Mouse (Mus musculus): ENCODE data around the gene Cend1. TPM values are rescaled to one million over a fixed set of nuclear protein-coding genes. Genes with fewer than 3 reads are reported as not detected.
"Not testable (repeated sequence)": the region's sequence is repeated elsewhere in the genome, so short reads cannot be mapped to it uniquely, and the experiment has no call there.

Gene Cend1
- total RNA-seq, 2 experiments from 2014 or later: not detected

- peak; percentile 74 for ATAC-seq (replicated peaks; ENCODE audit: low FRiP score, low TSS enrichment, poor library complexity, severe bottlenecking)
These were observed 18.1 kb upstream of the Cend1 start, which contains the start of gene Rplp2 for GRCm38 (mm10) chr7:141447110-141447991. Rplp2 (plus strand) TSS chr7:141447370.

DNA sequence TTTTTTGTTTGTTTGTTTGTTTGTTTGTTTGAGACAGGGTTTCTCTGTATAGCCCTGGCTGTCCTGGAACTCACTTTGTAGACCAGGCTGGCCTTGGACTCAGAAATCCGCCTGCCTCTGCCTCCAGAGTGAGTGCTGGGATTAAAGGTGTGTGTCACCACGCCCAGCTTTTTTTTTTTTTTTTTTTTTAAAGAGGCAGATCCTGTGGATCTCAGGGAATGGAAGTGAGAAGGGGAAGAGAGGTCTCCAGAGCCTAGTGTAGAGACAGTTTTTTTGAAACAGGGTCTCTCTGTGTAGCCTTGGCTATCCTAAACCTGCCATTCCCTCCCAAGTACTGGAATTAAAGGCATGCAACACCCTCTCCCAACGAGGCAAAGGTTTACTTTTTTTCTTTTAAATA is 17.1 kb upstream of the Cend1 start:
- ATAC-seq (replicated peaks; ENCODE audit: low FRiP score, low TSS enrichment, poor library complexity, severe bottlenecking): not testable (repeated sequence)

GRCm38 (mm10) chr7:141443828-141444237 is 14.5 kb upstream of the Cend1 start, which contains the start of gene Pidd1:
Pidd1 (minus strand) TSS chr7:141444025.
- peak; percentile 60 for ATAC-seq (replicated peaks; ENCODE audit: low FRiP score, low TSS enrichment, poor library complexity, severe bottlenecking)

DNA sequence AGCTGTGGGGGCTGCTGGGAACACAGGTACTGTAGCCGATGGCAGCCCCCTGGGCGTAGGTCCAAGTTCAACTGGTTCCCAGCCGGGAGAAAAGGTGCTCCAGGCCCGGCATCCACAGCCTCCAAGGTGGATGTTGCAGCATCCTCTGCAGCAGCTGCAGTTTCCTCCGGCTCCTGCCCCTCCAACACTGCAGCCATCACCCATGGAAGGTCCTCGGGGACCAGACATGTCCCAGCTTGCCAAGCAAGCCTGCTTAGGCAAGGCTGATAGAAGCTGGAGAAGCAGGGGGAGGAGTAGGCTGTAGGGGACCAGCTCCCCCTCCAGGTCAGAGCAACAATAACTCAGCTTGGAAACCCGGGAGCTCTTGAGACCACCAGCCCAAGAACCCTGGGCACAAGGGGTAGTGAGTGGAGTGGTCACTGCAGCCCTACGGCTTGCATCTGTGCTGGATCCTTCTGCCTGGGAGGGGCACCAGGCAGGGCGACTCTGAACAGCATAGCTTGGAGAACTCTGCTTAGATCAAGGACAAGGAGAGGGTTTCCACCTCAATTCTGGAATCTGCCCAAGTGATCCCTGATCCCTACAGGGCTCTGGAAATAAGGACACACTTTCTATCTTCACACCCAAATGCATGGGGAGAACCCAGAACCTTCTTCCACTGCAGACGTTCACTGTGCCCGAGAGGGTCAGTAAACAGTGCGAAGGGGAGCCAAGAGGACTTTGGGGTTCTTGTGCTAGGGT is 14.0 kb upstream of the Cend1 start:
- peak; percentile 48 for ATAC-seq (replicated peaks; ENCODE audit: low FRiP score, low TSS enrichment, poor library complexity, severe bottlenecking)

DNA sequence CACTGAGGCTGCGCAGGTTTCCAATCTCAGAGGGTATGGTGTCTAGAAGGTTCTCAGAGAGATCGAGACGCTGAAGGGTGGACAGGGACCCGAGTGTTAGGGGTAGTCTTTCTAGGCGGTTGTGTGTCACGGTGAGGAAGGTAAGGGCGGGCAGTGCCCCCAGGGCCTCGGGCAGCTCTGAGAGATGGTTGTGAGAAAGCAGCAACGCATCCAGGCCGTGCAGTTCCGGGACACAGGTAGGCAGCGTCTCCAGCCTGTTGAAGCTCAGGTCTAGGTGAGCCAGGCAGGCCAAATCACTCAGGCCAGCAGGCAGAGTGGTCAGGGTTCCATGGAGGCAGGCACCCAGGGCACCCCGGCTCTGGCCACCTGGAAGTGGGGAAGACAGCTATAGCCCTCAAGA is 12.9 kb upstream of the Cend1 start:
- no peak for ATAC-seq (replicated peaks; ENCODE audit: low FRiP score, low TSS enrichment, poor library complexity, severe bottlenecking)

- no peak for ATAC-seq (replicated peaks; ENCODE audit: low FRiP score, low TSS enrichment, poor library complexity, severe bottlenecking)
These were observed 12.2 kb upstream of the Cend1 start for GRCm38 (mm10) chr7:141441460-141441859.

DNA sequence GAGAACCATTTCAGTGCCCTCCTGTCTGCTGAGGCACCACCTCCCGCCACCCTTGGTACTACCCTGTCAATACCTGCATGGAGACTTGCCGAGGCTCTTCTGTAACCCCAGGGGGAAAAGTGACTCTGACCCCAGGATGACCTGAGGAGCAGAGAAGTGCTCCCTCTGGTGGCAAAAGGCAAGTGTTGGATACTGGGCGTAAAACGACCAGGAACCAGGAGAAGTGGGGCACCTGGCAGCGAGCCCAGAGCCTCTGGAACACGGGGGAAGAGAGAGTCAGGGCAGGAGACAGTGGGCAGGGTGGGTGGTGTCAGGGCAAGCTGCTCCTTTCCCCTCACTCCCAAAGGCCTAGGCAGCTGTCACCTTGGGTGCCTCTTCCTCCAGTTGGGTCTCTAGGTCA is 11.3 kb upstream of the Cend1 start:
- ATAC-seq (replicated peaks; ENCODE audit: low FRiP score, low TSS enrichment, poor library complexity, severe bottlenecking): no peak

- ATAC-seq (replicated peaks; ENCODE audit: low FRiP score, low TSS enrichment, poor library complexity, severe bottlenecking): no peak
These were observed 10.5 kb upstream of the Cend1 start for GRCm38 (mm10) chr7:141439811-141440210.

DNA sequence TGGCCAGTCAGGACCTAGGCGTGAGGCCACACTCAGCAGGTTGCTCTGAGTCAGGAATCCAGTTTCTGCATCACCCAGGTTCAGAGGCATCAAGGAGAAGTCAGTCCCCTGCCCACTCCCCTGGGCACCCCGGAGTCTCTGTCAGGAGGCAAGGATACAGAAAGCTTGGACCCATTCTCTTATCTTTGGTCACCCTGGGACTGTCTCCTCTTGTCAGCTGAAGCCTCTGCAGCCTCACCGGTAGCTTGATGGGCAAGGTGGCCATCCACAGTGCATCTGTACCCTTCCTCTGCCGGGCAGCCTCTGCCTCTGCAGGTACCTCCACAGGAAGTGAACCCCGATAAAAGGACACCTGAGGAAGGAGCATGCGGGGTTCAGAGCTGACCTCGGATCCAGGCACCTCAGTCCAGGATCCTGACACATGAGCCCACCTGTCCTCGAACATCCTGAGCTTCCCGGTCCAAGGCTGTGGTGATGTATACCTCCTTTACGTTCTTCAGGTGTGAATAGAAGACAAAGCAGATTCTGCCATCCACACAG is 9.9 kb upstream of the Cend1 start:
- ATAC-seq (replicated peaks; ENCODE audit: low FRiP score, low TSS enrichment, poor library complexity, severe bottlenecking): no peak

DNA sequence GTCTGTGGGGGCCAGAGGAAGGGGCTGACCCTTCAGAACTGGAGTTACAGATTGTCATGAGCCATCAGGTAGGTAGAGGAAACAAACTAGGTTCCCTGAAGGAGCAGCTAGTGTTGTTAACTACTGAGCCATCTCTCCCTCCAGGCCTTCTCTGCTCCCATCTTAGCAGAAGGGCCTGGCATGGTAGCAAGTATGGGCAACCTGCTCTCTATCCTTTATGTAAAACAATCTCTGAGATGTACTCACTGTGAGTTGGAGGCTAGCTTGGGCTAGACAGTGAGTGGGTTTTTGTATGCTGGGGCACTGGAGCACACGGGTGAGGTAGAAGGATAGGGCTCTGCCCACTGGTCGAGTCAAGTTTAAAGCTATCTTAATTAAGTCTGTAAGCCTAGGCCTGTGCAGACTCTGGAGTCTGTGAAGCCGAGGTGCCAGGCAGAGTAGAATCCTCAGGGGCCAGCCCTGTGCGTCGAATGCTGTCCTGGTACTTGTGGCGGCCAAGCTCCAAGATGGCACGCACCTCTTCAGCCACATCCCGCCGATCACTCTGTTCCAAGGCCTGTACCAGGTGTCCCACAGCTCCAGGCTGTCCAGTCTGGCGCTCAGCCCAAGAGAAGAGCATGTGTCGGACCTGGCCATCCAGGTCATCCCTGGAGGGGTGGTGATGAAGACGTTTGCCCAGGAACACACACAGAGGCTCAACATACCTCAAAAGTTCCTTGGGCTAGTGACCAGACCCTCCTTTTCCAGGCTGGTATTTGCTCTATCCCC is 9.1 kb upstream of the Cend1 start:
- ATAC-seq (replicated peaks; ENCODE audit: low FRiP score, low TSS enrichment, poor library complexity, severe bottlenecking): no peak

- peak; percentile 62 for ATAC-seq (replicated peaks; ENCODE audit: low FRiP score, low TSS enrichment, poor library complexity, severe bottlenecking)
These were observed 8.2 kb upstream of the Cend1 start, which contains the start of gene Slc25a22 for GRCm38 (mm10) chr7:141437178-141438120. Slc25a22 (minus strand) TSS chr7:141437892.

DNA sequence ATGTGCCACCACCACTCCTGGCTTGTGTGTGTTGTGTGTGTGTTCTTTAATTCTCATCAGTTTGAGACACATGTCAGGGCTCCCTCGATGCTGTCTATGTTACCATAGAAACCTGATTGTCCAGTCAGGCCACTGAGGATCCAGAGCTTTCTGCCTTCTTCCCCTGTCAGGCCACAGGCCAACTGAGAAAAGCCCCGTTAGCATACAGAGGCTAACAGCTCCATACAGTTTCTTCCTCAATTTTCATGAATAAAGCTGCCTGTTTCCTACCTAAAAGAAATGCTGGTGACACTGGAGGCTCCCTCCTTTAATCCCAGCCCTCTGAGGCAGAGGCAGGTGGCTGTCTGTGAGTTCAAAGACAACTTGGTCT is 7.2 kb upstream of the Cend1 start:
- no peak for ATAC-seq (replicated peaks; ENCODE audit: low FRiP score, low TSS enrichment, poor library complexity, severe bottlenecking)

DNA sequence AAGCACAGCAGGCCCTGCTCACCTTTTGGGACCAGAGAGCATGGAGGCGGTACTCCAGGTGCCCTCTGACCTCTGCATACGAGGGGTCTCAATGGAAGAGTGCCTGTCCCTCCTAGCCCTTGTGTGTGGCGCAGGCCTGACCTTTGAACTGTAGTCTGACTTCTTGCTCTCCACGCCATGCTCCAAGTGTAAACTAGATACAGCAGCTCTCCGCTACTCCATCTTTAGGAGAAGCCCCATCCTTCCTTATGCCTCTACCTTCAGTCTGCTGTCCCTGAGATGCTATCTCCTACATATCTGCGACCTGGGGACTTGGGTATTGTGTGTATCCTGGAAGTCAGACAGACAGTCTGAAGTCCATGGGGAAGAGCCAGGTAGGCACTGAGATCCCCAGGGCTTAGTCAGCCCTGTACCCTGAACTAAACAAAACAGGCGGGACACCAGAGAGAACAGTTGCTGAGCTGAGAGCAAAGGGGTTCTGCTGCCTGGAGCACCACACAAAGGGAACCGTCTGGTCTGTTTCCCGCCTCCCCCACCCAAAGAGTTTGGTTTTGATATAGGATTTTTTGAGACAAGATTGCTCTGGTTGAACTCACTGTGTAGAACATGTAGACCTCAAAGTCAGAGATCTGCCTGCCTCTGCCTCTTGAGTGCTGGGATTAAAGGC is 6.7 kb upstream of the Cend1 start:
- ATAC-seq (replicated peaks; ENCODE audit: low FRiP score, low TSS enrichment, poor library complexity, severe bottlenecking): no peak

DNA sequence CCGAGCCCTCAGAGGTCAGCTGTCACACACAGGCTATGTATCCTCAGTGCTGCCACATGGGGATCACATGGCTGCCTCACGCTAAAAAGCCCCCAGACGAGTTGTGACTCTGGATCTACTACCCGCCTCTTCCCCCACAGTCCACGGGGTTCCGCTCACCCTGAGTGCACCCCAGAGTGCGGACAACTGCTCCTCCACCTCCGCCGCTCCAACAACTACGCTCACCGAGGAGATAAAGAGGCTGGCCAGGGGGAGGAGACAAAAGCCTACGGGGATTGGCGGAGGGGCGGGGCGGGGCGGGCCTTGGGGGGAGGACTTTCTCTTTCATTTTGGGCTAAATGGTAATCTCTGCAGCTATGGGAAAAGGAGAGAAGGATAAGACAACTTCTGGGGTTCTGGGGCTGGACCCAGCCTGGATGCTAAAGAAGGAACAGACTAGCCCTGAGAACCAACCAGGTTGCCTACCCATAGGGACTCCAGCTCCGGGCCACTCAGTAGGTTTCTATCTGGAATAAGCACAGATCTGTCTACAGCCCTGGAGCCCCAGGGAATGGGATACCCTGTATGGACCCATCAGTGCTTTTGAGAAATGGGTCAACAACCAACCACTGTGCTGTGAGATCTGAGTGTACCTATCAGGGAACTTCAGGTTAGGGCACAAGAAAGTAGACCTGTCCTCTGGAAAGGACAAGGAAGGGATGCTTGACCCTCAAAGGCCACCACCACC is 6.0 kb upstream of the Cend1 start:
- peak; percentile 72 for ATAC-seq (replicated peaks; ENCODE audit: low FRiP score, low TSS enrichment, poor library complexity, severe bottlenecking)

GRCm38 (mm10) chr7:141434464-141434863 is 5.2 kb upstream of the Cend1 start:
- no peak for ATAC-seq (replicated peaks; ENCODE audit: low FRiP score, low TSS enrichment, poor library complexity, severe bottlenecking)

- ATAC-seq (replicated peaks; ENCODE audit: low FRiP score, low TSS enrichment, poor library complexity, severe bottlenecking): no peak
These were observed 4.5 kb upstream of the Cend1 start for GRCm38 (mm10) chr7:141433517-141434400.

All from megakaryocyte-erythroid progenitor cell, adult 5-6 weeks (primary cell).